Mouse (Mus musculus) adrenal gland, postnatal 14 days (tissue): ENCODE measurements around the gene D10Jhu81e. TPM values are rescaled to one million over a fixed set of nuclear protein-coding genes. Genes with fewer than 3 reads are reported as not detected.
"Not testable (repeated sequence)": the region's sequence is repeated elsewhere in the genome, so short reads cannot be mapped to it uniquely, and the experiment has no call there.

Experiments
- DNase-seq: peaks from one replicate; pipeline ENCODE4 v3.0.0; 2021; ENCODE audit warnings: mixed read lengths
- total RNA-seq: library from RNA; stranded (reverse); gene quantifications from 2 replicates; pipeline ENCODE4 v1.2.3, GENCODE M21; 2021

The D10Jhu81e gene
- total RNA-seq, 1 experiment from 2014 or later = 251 TPM

DNA sequence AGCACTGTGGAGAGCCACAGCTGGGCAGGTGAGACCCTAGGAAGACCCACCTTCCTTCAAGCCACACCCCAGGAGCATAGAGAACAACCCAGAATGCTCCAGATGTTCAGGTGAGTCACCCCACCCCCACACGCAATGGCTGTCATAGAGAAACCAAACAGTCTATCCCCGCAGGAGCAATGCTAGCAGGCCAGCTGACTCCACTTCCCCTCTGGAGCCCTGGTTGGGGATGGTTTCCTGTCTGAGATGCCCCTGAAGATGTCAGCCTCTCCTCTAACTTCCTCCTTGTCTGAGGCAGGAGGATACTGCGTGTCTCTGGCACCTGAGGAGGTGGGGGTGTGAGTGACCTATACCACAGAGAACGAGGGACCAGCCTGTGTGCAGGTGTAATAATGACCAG, 35.2 kb downstream of the D10Jhu81e start:
- DNase-seq = no peak

DNA sequence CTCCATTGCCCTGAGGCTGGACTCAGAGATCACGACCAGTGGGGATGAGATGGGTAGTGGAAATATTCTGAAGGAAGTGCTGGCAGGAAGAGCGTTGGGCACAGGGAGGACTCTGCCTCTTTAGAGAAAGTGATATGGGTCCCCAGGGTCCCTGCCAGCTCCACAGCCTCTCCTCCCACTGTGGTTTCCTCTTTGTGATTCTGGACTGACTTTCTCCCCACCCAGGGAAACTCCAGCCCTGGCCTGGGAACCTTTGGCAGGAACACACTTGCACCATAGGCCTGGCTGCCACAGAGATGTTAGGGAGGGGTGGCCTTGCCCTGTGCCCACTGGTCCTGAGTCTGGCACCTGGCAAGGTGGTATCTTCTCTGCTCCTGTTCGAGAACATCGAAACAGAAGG, 39.6 kb downstream of the D10Jhu81e start:
- DNase-seq = no peak

DNA sequence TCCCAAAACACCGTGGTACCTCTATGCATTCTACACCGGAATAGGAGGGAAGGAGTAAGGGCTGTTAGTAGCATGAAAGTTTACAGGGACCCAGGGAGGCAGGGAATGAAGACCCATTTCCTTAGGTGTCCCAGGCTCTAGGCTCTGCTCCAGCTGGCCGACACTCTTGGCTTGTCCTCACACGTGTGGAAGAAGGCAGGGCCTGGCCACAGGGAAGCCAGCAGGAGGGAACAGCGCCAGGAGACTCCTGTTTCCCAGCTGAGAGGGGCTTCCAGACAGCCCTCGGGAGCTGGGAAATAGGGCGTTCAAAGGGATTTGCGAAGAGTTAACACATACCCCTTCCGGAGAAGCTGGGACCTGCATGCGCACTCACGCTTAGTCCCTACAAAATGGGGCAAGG, 40.2 kb downstream of the D10Jhu81e start:
- peak; percentile 59 for DNase-seq

DNA sequence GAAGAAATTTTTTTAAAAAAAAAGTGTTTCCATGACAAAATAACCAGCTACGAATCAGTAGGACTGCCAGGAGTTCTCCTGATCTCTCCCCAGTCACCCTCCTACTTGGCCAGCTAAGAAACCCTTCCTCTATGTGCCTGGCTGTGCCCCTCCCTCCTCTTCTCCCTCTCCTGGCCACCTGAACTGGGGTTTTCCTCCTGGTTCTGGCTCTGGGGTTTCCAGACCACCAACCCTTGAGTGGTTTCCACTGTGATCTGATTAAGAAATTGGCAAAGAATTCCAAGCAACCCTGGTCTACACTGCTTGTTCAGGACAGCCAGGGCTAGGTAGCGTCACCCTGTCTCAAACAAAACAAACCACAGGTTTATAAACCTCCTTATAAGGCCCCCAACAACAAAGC, 40.9 kb downstream of the D10Jhu81e start:
- no peak for DNase-seq

DNA sequence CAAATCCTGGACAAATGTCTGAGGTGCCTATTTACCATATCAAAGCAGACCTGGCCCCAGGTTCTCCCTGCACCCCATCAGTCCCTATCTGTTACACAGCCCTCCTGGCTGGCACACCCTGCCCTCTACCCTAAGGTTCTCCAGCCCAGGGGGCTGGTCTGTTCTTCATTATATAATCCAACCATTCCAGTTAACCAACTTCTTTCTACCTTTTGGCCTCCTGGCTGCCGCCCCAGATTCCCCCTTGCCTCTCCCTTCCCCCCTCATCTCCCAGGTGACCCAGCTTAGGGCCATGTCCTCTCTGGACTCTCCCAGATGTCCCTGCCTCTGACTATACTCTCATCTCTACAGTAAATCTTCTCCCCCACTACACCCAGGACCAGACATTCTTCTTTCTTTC, 41.7 kb downstream of the D10Jhu81e start:
- no peak for DNase-seq

DNA sequence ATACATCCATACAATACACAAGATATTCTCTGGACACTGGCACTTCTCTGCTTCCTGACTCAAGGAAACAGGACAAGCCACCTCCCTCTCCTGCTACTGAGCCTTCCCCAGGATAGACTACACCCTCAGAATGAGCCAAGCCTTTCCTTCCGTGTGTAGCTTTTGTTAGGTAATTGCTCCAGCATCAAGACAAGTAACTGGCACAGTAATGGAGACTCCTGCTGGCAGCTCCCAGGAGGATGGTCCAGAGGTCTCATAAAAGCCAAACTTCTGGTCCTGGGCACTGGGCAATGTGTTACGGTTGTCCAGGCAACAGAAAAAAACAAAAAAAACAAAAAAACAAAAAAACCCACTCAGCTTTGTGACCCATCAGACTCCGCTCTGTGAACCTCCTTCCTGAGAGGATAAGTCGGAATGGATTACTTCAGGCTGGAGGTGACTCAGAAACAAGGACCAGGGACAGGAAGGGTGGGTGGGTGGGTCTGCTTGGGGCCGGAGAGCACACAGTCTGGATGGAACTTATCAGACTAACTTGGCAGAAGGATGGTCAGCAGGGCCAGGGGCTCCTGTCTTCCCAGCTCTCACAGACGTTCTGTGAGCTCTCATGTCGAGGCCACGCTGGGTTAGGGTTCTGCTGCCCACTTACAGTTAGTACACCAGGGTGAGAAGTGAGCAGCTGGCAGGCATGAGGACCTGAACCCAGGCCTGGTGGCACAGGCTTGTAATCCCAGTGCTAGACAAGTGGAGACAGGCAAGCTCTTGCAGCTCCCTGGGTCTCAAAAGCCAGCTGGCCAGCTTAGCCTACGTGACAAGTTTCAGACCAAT, 42.3 kb downstream of the D10Jhu81e start:
- DNase-seq = no peak

DNA sequence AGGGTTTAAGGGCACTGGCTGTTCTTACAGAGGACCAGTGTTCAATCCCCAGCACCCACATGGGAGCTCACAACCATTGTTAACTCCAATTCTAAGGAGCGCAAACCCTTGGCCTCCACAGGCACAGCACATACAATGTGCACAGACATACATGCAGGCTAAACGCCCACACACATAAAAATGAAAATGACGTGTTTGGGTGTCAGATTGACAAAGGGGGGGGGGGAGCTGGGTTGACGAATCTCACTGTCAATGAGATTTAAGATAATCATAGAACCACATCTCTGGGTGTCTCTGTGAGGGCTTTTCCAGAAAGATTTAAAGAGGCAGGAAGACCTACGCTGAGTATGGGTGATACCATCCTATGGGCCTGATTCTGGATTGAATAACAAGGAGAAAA, 43.3 kb downstream of the D10Jhu81e start:
- DNase-seq = no peak

DNA sequence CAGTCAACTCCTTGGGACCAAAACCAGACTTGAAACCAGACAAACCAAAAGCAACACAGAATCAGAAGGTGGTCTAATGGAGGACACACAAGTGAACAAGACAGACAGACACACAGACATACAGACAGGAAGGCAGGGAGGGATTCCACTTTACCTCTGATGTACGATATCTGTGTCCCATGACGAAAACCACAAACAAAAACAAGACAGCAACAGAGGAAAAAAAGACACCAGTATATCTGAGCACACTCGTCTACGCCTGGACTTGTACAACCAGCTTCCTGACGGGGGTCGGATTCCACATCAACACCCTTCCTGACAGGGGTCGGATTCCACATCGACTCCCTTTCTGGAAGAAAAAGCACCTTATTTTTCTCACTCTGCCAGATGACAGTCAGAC, 44.5 kb downstream of the D10Jhu81e start:
- not testable (repeated sequence) for DNase-seq

DNA sequence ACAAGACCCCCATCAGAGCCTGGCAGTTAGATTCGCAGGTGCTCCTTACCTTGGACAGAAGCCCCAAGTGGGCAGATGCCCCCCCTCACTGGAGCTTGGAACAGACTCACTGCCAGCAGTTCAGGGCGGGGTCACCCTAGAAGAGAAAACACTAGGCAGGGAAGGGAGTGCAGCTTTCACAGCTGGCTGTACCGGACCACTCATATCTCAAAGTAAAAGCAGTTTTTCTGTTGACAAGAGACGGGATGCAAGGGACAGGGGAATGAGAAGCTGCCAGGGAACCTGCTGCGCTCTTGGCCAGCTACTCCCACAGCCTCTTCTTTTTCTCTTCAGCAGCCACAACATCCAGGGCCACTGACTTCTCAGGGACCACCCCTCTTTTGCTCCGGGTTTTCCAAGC, 45.4 kb downstream of the D10Jhu81e start:
- not testable (repeated sequence) for DNase-seq

DNA sequence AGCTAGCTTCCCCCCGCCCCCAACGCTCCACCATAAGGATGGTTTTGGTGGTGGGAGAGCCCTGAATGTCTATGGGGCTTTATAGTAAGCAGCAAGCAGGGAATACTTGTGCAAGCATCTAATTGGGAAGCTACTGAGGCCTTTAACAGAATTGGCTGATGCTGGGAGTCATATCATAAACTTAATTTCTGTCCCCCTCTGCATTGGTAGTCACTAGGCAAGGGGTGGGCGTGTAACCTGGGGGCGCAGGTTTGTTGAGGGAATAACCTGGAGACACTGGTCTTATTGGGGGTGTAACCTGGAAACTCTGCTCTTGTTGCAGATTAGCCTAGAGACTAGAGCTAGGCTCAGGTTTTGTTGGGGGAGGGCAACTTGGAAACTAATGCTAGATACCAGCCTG, 50.2 kb downstream of the D10Jhu81e start:
- no peak for DNase-seq

DNA sequence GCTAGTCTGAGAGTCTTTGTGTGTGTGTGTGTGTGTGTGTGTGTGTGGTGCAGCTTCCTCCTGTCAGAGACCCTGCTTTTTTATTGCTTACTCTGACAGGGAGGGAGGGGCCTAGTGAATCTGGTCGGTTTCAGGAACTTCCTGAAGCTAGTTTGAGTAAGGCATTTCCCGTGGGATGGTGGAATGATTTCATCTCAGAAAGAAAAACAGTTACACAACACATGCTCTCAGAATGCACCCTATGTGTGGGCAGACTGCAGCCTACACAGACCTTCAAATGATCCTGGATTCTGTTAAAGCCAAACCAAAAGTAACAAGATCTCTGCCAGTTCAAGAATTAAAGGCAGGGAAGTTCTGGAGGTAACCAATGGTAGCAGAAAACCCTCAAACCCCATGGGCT, 54.4 kb downstream of the D10Jhu81e start:
- DNase-seq = no peak

DNA sequence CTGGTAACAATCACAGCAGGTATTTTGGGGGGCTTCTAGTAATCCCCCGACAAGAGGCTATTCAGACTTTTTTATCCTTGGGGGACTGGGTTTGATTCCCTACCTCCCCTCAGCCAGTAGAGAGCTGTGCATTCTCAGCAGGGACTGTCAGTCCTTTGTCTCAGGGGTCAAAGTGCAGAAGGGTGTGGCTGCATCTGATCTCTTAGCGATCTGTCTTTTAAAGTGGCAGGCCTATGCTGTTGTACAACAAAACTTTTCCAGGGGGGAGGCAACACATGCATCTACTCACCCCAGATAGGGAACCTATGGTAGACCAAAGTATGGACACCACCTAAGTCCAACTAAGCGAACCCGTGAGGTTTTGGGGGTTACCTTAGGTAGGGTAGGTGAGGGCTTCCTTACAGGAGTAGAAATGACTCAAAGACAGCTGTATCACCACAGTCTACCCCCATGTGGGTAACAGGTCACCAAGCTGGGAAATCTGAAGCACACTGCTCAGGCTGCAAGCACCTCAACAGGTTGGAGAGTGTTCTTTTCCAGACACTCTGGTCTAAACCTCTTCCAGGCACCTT, 55.0 kb downstream of the D10Jhu81e start:
- DNase-seq = no peak

Other genes starting within 250 kb of the D10Jhu81e start
- gene Trpm2, start 199.2 kb downstream of the D10Jhu81e start, total RNA-seq = 2.4 and 4.8 TPM in 2 replicates
- 15.4 and 17.5 TPM in 2 replicates for gene 1810043G02Rik, start 191.3 kb downstream of the D10Jhu81e start, total RNA-seq
- gene Pfkl, start 159.7 kb downstream of the D10Jhu81e start, total RNA-seq = 144 and 165 TPM in 2 replicates
- gene Dnmt3l, start 127.8 kb downstream of the D10Jhu81e start, total RNA-seq = 7.2 and 8.4 TPM in 2 replicates
- not detected in 2 replicates for gene Aire, start 126.2 kb downstream of the D10Jhu81e start, total RNA-seq
- 9.8 and 19.8 TPM in 2 replicates for gene Icosl, start 100.5 kb downstream of the D10Jhu81e start, total RNA-seq
- 16.5 and 17.9 TPM in 2 replicates for gene Pwp2, start 15.4 kb upstream of the D10Jhu81e start, total RNA-seq
- gene Trappc10, start 74.9 kb upstream of the D10Jhu81e start, total RNA-seq = 47.2 and 53.7 TPM in 2 replicates
- gene Agpat3, start 182.7 kb upstream of the D10Jhu81e start, total RNA-seq = 323 and 324 TPM in 2 replicates
- 199 and 221 TPM in 2 replicates for gene Rrp1, start 243.3 kb upstream of the D10Jhu81e start, total RNA-seq